Comparison of ENCODE assay signal across 17 mouse cellular contexts in the genomic region with DNA sequence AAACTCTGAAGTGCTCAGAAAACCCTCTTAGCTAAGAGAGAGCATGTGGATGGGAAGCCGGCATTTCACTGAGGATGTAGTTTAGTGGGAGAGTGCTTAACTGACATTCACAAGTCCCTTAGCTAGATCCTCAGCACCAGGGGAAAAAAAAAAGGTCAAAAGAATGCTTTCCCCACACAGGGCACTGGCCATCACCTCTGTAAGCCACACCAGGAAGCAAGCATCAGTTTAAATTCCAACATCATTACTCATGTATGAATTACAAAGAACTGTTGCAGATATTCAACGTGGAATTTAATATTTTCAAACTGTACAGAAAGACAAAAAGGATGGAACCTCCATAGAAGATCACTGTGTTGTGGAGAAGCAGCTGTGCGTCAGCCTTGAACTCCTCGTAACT.
DNase-seq lines count a peak whose midpoint lies in the region; ATAC-seq and TF ChIP-seq lines count a peak whose summit lies in the region.
"Had no signal": no experiment of that assay in that cellular context is flagged by ENCODE, and none has a peak within 500 bp of the region (broad histone marks: within the 10 kb centered on the region; RNA-seq: fewer than 3 reads in every experiment).

No protein-coding gene starts in this region.

- peaks cover 55% of the 10 kb centered on the region for H3K36me3 ChIP-seq in lung, embryonic 15.5 days
- peaks cover 31% of the 10 kb centered on the region for H3K36me3 ChIP-seq in stomach, embryonic 15.5 days
- H3K36me3 ChIP-seq in stomach, postnatal 0 days (ENCODE audit: control insufficient read depth, insufficient read depth, low read length), result peaks cover 10% of the 10 kb centered on the region
- H3K36me3 ChIP-seq in heart, adult 2 months (ENCODE audit: control insufficient read depth, insufficient read depth, low read length), result peaks cover 12% of the 10 kb centered on the region

- TF ChIP-seq EP300 in stomach, postnatal 0 days (optimal IDR thresholded peaks at IDR 0.05), result no peak
- TF ChIP-seq EP300 in heart, adult 2 months (IDR thresholded peaks at IDR 0.05; ENCODE audit: insufficient read depth, low read depth, low read length), result no peak

- intact Hi-C loops in heart, adult 2 months (cut with DNase I), result no loop called here

- 0 out of 2 replicates have a peak, but pooled peaks cover 9% of the 10 kb centered on the region for H3K4me1 ChIP-seq in lung, embryonic 15.5 days
- no peaks in the 10 kb centered on the region for H3K4me1 ChIP-seq in stomach, embryonic 15.5 days
- H3K4me1 ChIP-seq in stomach, postnatal 0 days (replicated peaks; ENCODE audit: control insufficient read depth, insufficient read depth), result no peaks in the 10 kb centered on the region
- no peaks in the 10 kb centered on the region for H3K4me1 ChIP-seq in heart, adult 2 months (ENCODE audit: control insufficient read depth, insufficient read depth, low read length)
- H3K4me1 ChIP-seq: embryonic facial prominence, embryonic 12.5 days; forebrain, embryonic 13.5 days; heart, embryonic 13.5 days; hindbrain, embryonic 15.5 days had no signal

- H3K9ac ChIP-seq in lung, embryonic 15.5 days, result no peak overlapping the region
- H3K9ac ChIP-seq in stomach, embryonic 15.5 days, result no peak overlapping the region
- H3K9ac ChIP-seq in stomach, postnatal 0 days (ENCODE audit: low read length), result no peak overlapping the region
- H3K9ac ChIP-seq in heart, adult 2 months (ENCODE audit: low read depth, low read length), result no peak overlapping the region
- H3K9ac ChIP-seq: embryonic facial prominence, embryonic 12.5 days; forebrain, embryonic 13.5 days; forebrain, postnatal 0 days; heart, embryonic 13.5 days; hindbrain, embryonic 15.5 days had no signal

- no peak overlapping the region for H3K4me3 ChIP-seq in lung, embryonic 15.5 days
- H3K4me3 ChIP-seq in stomach, embryonic 15.5 days (replicated peaks), result no peak overlapping the region
- no peak overlapping the region for H3K4me3 ChIP-seq in stomach, postnatal 0 days (ENCODE audit: low read depth, low read length)
- H3K4me3 ChIP-seq in heart, adult 2 months, result no peak overlapping the region
- H3K4me3 ChIP-seq: embryonic facial prominence, embryonic 12.5 days; forebrain, embryonic 13.5 days; heart, embryonic 13.5 days; hindbrain, embryonic 15.5 days had no signal

- no peaks in the 10 kb centered on the region for H3K9me3 ChIP-seq in lung, embryonic 15.5 days
- no peaks in the 10 kb centered on the region for H3K9me3 ChIP-seq in stomach, embryonic 15.5 days
- H3K9me3 ChIP-seq in stomach, postnatal 0 days (ENCODE audit: control insufficient read depth, low read length), result no peaks in the 10 kb centered on the region
- H3K9me3 ChIP-seq: embryonic facial prominence, embryonic 12.5 days; forebrain, embryonic 13.5 days; heart, embryonic 13.5 days; hindbrain, embryonic 15.5 days had no signal

- H3K79me2 ChIP-seq in heart, adult 2 months (replicated peaks; ENCODE audit: control insufficient read depth, insufficient read depth, low read length), result no peaks in the 10 kb centered on the region

- no peak overlapping the region for H3K4me2 ChIP-seq in lung, embryonic 15.5 days
- no peak overlapping the region for H3K4me2 ChIP-seq in stomach, embryonic 15.5 days
- no peak overlapping the region for H3K4me2 ChIP-seq in stomach, postnatal 0 days (replicated peaks; ENCODE audit: low read depth)
- H3K4me2 ChIP-seq: embryonic facial prominence, embryonic 12.5 days; forebrain, embryonic 13.5 days; heart, embryonic 13.5 days; hindbrain, embryonic 15.5 days had no signal

- H3K27ac ChIP-seq in lung, embryonic 15.5 days, result peak overlapping the region; percentile 66; the same call in 1 of the 2 replicates
- 0 out of 2 replicates have a peak overlapping the region, but pooled peaks have one; percentile 7 for H3K27ac ChIP-seq in stomach, embryonic 15.5 days
- H3K27ac ChIP-seq in stomach, postnatal 0 days (replicated peaks), result no peak overlapping the region
- no peak overlapping the region for H3K27ac ChIP-seq in heart, adult 2 months
- H3K27ac ChIP-seq: embryonic facial prominence, embryonic 12.5 days; forebrain, embryonic 13.5 days; heart, embryonic 13.5 days; hindbrain, embryonic 15.5 days had no signal

- H3K27me3 ChIP-seq in lung, embryonic 15.5 days, result no peaks in the 10 kb centered on the region
- no peaks in the 10 kb centered on the region for H3K27me3 ChIP-seq in stomach, embryonic 15.5 days (replicated peaks)
- H3K27me3 ChIP-seq in stomach, postnatal 0 days (ENCODE audit: control insufficient read depth, insufficient read depth, low read length), result no peaks in the 10 kb centered on the region
- H3K27me3 ChIP-seq in heart, adult 2 months (ENCODE audit: control insufficient read depth, insufficient read depth, low read length), result no peaks in the 10 kb centered on the region
- H3K27me3 ChIP-seq: embryonic facial prominence, embryonic 12.5 days; forebrain, embryonic 13.5 days; heart, embryonic 13.5 days; hindbrain, embryonic 15.5 days had no signal

- TF ChIP-seq POLR2A in heart, adult 2 months (IDR thresholded peaks at IDR 0.05; ENCODE audit: insufficient read depth, low read depth, low read length), result no peak

- no peak for TF ChIP-seq CTCF in stomach, postnatal 0 days (IDR thresholded peaks at IDR 0.05; ENCODE audit: low read depth)
- no peak for TF ChIP-seq CTCF in heart, adult 2 months (IDR thresholded peaks at IDR 0.05)

- ATAC-seq in lung, embryonic 15.5 days (ENCODE audit: borderline replicate concordance, extremely low read depth, low FRiP score, low TSS enrichment), result no peak
- no peak for ATAC-seq in stomach, embryonic 15.5 days (ENCODE audit: insufficient read depth, low FRiP score, low read depth)
- no peak for ATAC-seq in stomach, postnatal 0 days (ENCODE audit: low FRiP score, low TSS enrichment)
- ATAC-seq: forebrain, embryonic 13.5 days; forebrain, postnatal 0 days had no signal

- WGBS in lung, embryonic 15.5 days, result 69% methylated on average over 4 of the region's 4 CpGs
- 76% methylated on average over 4 of the region's 4 CpGs for WGBS in stomach, embryonic 15.5 days
- WGBS in stomach, postnatal 0 days, result 66% methylated on average over 4 of the region's 4 CpGs
- WGBS in heart, adult 2 months, result 73% methylated on average over 4 of the region's 4 CpGs

- DNase-seq in lung, postnatal 10 days, result no peak
- DNase-seq in stomach, postnatal 0 days (ENCODE audit: low spot score), result no peak
- DNase-seq in NIH3T3 (ENCODE audit: low read depth), result peak; percentile 27
- DNase-seq in heart, adult 2 months, result no peak
- no peak for DNase-seq in thymus, adult 18-20 months
- DNase-seq: adrenal gland, adult 8-10 months; adrenal gland, postnatal 36 days; cerebellum, adult 2 months; cerebellum, postnatal 14 days; forebrain, postnatal 0 days; gastrocnemius, postnatal 14 days had no signal

Comparison
In these comparisons a context has a peak if more than half of its experiments do, and no peak if none do; other contexts are left out.
1. H3K27ac ChIP-seq: peak in lung, embryonic 15.5 days (single experiment) and stomach, embryonic 15.5 days (single experiment); none in stomach, postnatal 0 days (single experiment) and heart, adult 2 months (single experiment).